Mouse (Mus musculus): Measurements from ENCODE around the gene Fmo1. TPM values are rescaled to one million over a fixed set of nuclear protein-coding genes. Genes with fewer than 3 reads are reported as not detected.

Fmo1 gene
- polyA plus RNA-seq, 1 experiment from 2014 or later: 42.2 TPM

GRCm38 (mm10) chr1:162853812-162854482 lies 12.5 kb downstream of the Fmo1 start:
- Histone ChIP-seq H3K4me2 (ENCODE audit: low read length) (no peak overlapping the region), H3K4me1 (ENCODE audit: control insufficient read depth, insufficient read depth, low read depth, low read length) (no peaks in the 10 kb centered on the region), H3K27ac (ENCODE audit: low read depth, low read length) (no peak overlapping the region), H3K4me3 (ENCODE audit: low read length) (no peak overlapping the region), H3K36me3 (ENCODE audit: control insufficient read depth, insufficient read depth, low read length) (no peaks in the 10 kb centered on the region), H3K9ac (ENCODE audit: low read depth, low read length) (no peak overlapping the region), H3K9me3 (ENCODE audit: control insufficient read depth, low read length) (no peaks in the 10 kb centered on the region), H3K27me3 (replicated peaks; ENCODE audit: control insufficient read depth, insufficient read depth, low read length) (no peaks in the 10 kb centered on the region)
- WGBS: 77% methylated on average over 3 of the region's 3 CpGs
- ATAC-seq: no peak

- no peak for ATAC-seq
- no peaks in the 10 kb centered on the region for H3K4me1 ChIP-seq (ENCODE audit: control insufficient read depth, insufficient read depth, low read depth, low read length)
- 98% methylated on average over 6 of the region's 6 CpGs for WGBS
Observed at GRCm38 (mm10) chr1:162847554-162847953, 18.9 kb downstream of the Fmo1 start.

DNA sequence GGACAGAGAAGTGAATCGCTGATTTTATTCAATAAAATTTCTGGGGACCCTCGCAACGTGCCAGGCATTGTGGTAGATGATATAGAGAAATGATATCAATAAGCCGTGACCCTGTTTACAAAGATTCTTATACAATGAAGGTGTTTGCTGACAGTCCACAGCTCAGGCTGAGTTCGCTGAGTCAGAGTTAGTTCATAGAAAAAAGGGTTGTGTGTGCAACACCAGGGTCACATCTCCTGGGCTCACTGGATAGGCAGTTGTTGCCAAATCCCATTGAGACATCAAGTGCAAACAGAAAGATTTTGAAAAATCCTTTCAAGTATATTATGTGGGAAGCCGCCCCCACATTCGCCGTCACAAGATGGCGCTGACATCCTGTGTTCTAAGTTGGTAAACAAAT lies 26.2 kb downstream of the Fmo1 start:
- Histone ChIP-seq H3K9ac (ENCODE audit: low read depth, low read length) (no peak overlapping the region), H3K27ac (ENCODE audit: low read depth, low read length) (no peak overlapping the region), H3K9me3 (ENCODE audit: control insufficient read depth, low read length) (no peaks in the 10 kb centered on the region), H3K36me3 (ENCODE audit: control insufficient read depth, insufficient read depth, low read length) (no peaks in the 10 kb centered on the region), H3K4me2 (ENCODE audit: low read length) (no peak overlapping the region), H3K4me1 (ENCODE audit: control insufficient read depth, insufficient read depth, low read depth, low read length) (no peaks in the 10 kb centered on the region), H3K4me3 (ENCODE audit: low read length) (no peak overlapping the region), H3K27me3 (replicated peaks; ENCODE audit: control insufficient read depth, insufficient read depth, low read length) (no peaks in the 10 kb centered on the region)
- no peak for ATAC-seq
- WGBS: 94% methylated on average over 9 of the region's 9 CpGs

More at GRCm38 (mm10) chr1:162847554-162847953, 18.9 kb downstream of the Fmo1 start:
- Histone ChIP-seq H3K4me2 (ENCODE audit: low read length) (no peak overlapping the region), H3K9me3 (ENCODE audit: control insufficient read depth, low read length) (no peaks in the 10 kb centered on the region), H3K36me3 (ENCODE audit: control insufficient read depth, insufficient read depth, low read length) (no peaks in the 10 kb centered on the region), H3K27me3 (replicated peaks; ENCODE audit: control insufficient read depth, insufficient read depth, low read length) (no peaks in the 10 kb centered on the region), H3K27ac (ENCODE audit: low read depth, low read length) (no peak overlapping the region), H3K9ac (ENCODE audit: low read depth, low read length) (no peak overlapping the region), H3K4me3 (ENCODE audit: low read length) (no peak overlapping the region)

GRCm38 (mm10) chr1:162838976-162839375 lies 27.4 kb downstream of the Fmo1 start:
- no peaks in the 10 kb centered on the region for H3K36me3 ChIP-seq (ENCODE audit: control insufficient read depth, insufficient read depth, low read length)
- H3K9me3 ChIP-seq (ENCODE audit: control insufficient read depth, low read length): no peaks in the 10 kb centered on the region
- no peaks in the 10 kb centered on the region for H3K4me1 ChIP-seq (ENCODE audit: control insufficient read depth, insufficient read depth, low read depth, low read length)
- no peak overlapping the region for H3K4me2 ChIP-seq (ENCODE audit: low read length)
- no peaks in the 10 kb centered on the region for H3K27me3 ChIP-seq (replicated peaks; ENCODE audit: control insufficient read depth, insufficient read depth, low read length)
- no peak overlapping the region for H3K4me3 ChIP-seq (ENCODE audit: low read length)
- no peak overlapping the region for H3K27ac ChIP-seq (ENCODE audit: low read depth, low read length)
- no peak for ATAC-seq
- H3K9ac ChIP-seq (ENCODE audit: low read depth, low read length): no peak overlapping the region
- WGBS: 94% methylated on average over 6 of the region's 6 CpGs

- H3K4me2 ChIP-seq (ENCODE audit: low read length): no peak overlapping the region
- no peak overlapping the region for H3K4me3 ChIP-seq (ENCODE audit: low read length)
Observed at GRCm38 (mm10) chr1:162834342-162834741, 32.1 kb downstream of the Fmo1 start.

DNA sequence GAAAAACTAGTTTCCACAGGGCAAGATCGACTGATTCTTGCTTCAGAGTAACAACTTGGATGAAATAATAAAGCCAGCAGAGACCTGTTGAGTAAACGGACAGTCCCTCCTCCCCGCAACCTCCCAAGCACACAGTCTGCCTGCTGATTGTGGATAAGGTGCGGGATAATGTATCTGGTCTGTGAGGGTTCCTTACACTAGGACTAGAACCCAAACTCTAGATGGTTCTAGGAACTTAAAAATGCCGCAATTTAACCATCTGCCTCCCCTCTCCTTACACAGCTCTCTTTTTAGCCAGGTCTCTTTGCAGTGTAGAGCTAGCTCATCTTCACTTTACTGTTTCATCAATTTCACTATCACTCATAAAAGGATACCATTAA lies 33.8 kb downstream of the Fmo1 start:
- peak overlapping the region; percentile 17 for H3K4me3 ChIP-seq (ENCODE audit: low read length)
- peak overlapping the region; percentile 76 for H3K27ac ChIP-seq (ENCODE audit: low read depth, low read length)
- peak overlapping the region; percentile 57 for H3K4me2 ChIP-seq (ENCODE audit: low read length)
- H3K9me3 ChIP-seq (ENCODE audit: control insufficient read depth, low read length): no peaks in the 10 kb centered on the region
- no peaks in the 10 kb centered on the region for H3K27me3 ChIP-seq (replicated peaks; ENCODE audit: control insufficient read depth, insufficient read depth, low read length)
- peak; percentile 79 for ATAC-seq
- peaks cover 14% of the 10 kb centered on the region for H3K4me1 ChIP-seq (ENCODE audit: control insufficient read depth, insufficient read depth, low read depth, low read length)
- no peak overlapping the region; the same call in 1 of the 2 replicates for H3K9ac ChIP-seq (ENCODE audit: low read depth, low read length)
- H3K36me3 ChIP-seq (ENCODE audit: control insufficient read depth, insufficient read depth, low read length): no peaks in the 10 kb centered on the region
- 5% methylated on average over 5 of the region's 5 CpGs for WGBS

More at GRCm38 (mm10) chr1:162834342-162834741, 32.1 kb downstream of the Fmo1 start:
- H3K27me3 ChIP-seq (replicated peaks; ENCODE audit: control insufficient read depth, insufficient read depth, low read length): no peaks in the 10 kb centered on the region
- H3K9me3 ChIP-seq (ENCODE audit: control insufficient read depth, low read length): no peaks in the 10 kb centered on the region
- no peak for ATAC-seq
- no peaks in the 10 kb centered on the region for H3K36me3 ChIP-seq (ENCODE audit: control insufficient read depth, insufficient read depth, low read length)
- H3K27ac ChIP-seq (ENCODE audit: low read depth, low read length): no peak overlapping the region
- H3K4me1 ChIP-seq (ENCODE audit: control insufficient read depth, insufficient read depth, low read depth, low read length): peaks cover 14% of the 10 kb centered on the region
- WGBS: 84% methylated on average over 5 of the region's 5 CpGs
- H3K9ac ChIP-seq (ENCODE audit: low read depth, low read length): no peak overlapping the region

DNA sequence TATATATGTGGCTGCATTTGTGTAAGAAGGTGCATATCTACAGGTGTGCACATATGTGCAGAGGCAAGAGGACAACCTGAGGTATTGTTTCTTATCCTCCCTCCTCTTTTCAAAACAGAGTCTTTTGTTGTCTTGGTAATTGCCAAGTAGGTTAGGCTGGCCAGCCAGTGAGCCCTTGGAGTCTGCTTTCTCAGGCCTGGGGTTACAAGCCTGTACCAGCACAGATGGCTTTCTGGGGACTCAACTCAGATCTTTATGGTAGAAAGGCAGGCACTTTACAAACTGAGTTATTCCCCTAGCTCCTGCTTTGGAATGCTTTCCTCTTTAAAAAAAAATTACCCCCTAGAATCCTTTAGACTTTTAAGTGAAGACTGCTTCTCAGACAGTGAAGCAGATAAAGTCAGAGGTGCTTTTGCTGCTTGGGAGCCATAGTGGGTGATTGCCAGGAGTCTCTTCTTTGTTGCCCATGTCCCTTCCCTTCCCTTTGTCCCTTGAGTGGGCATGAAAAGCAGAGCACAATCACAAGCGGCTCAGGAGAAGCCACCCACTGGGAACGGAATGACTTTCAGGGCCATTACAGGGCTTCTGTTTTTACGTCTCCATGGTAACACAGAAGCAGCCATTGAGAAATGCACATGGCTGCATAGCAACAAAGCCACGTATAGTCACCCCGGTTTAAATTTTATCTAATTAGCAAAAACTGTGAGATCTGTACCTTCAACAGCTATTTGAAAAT lies 34.4 kb downstream of the Fmo1 start:
- 3% methylated on average over 5 of the region's 5 CpGs for WGBS
- Histone ChIP-seq H3K9me3 (ENCODE audit: control insufficient read depth, low read length) (no peaks in the 10 kb centered on the region), H3K36me3 (ENCODE audit: control insufficient read depth, insufficient read depth, low read length) (no peaks in the 10 kb centered on the region), H3K4me3 (ENCODE audit: low read length) (peak overlapping the region; percentile 17), H3K27ac (ENCODE audit: low read depth, low read length) (peak overlapping the region; percentile 76), H3K4me2 (ENCODE audit: low read length) (peak overlapping the region; percentile 57), H3K9ac (ENCODE audit: low read depth, low read length) (peak overlapping the region; percentile 29), H3K27me3 (replicated peaks; ENCODE audit: control insufficient read depth, insufficient read depth, low read length) (no peaks in the 10 kb centered on the region), H3K4me1 (ENCODE audit: control insufficient read depth, insufficient read depth, low read depth, low read length) (peaks cover 14% of the 10 kb centered on the region)
- peak; percentile 98 for ATAC-seq

DNA sequence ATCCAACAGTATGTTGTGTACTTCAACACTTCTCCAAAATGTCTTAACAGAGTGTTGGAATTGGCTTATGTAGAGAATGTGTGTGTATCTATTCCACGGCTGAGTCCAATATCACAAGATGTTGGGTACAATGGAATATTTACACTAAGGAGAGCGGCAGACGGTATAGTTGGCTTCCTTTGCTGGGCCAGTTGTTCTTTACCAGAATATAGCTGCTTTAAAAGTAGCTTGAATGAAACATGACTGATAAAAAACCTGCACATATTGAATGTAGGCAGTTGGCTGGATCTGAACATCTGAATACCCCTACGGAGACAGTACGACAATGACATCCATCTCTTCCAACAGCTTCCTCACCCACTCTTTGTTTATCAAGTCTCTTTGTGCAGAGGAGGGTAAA lies 47.1 kb downstream of the Fmo1 start:
- H3K4me2 ChIP-seq (ENCODE audit: low read length): no peak overlapping the region
- H3K4me3 ChIP-seq (ENCODE audit: low read length): no peak overlapping the region
- H3K9ac ChIP-seq (ENCODE audit: low read depth, low read length): no peak overlapping the region
- no peaks in the 10 kb centered on the region for H3K27me3 ChIP-seq (replicated peaks; ENCODE audit: control insufficient read depth, insufficient read depth, low read length)
- no peaks in the 10 kb centered on the region for H3K4me1 ChIP-seq (ENCODE audit: control insufficient read depth, insufficient read depth, low read depth, low read length)
- H3K9me3 ChIP-seq (ENCODE audit: control insufficient read depth, low read length): no peaks in the 10 kb centered on the region
- no peaks in the 10 kb centered on the region for H3K36me3 ChIP-seq (ENCODE audit: control insufficient read depth, insufficient read depth, low read length)
- WGBS: 92% methylated on average over 5 of the region's 5 CpGs
- no peak overlapping the region for H3K27ac ChIP-seq (ENCODE audit: low read depth, low read length)
- no peak for ATAC-seq

GRCm38 (mm10) chr1:162815381-162816127 lies 50.9 kb downstream of the Fmo1 start:
- H3K4me2 ChIP-seq (ENCODE audit: low read length): no peak overlapping the region
- ATAC-seq: no peak
- H3K4me3 ChIP-seq (ENCODE audit: low read length): no peak overlapping the region
- H3K36me3 ChIP-seq (ENCODE audit: control insufficient read depth, insufficient read depth, low read length): no peaks in the 10 kb centered on the region
- no peak overlapping the region for H3K27ac ChIP-seq (ENCODE audit: low read depth, low read length)
- no peaks in the 10 kb centered on the region for H3K9me3 ChIP-seq (ENCODE audit: control insufficient read depth, low read length)
- no peaks in the 10 kb centered on the region for H3K4me1 ChIP-seq (ENCODE audit: control insufficient read depth, insufficient read depth, low read depth, low read length)
- no peak overlapping the region for H3K9ac ChIP-seq (ENCODE audit: low read depth, low read length)
- H3K27me3 ChIP-seq (replicated peaks; ENCODE audit: control insufficient read depth, insufficient read depth, low read length): no peaks in the 10 kb centered on the region
- WGBS: 77% methylated on average over 10 of the region's 10 CpGs
